Comparison of ENCODE assay signal across 22 mouse cellular contexts in the genomic region with DNA sequence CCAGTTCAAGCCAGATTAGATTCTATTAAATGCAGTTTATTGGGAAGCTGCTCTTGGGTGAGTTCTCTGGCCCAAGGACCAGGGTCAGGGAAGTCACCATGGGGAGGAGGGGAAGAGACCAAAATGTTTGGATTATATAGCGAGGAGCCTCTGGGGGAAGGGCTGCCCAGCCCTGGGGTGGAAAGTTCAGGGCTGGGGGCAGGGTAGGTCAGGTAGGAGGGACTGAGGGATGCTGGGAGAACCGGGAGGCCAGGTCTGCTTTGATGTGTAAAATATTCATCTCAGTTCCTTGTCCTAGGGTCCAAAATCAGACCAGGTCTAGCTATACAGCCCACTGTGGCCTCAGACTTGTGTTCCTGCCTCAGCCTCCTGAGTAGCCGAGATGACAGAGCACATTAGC. TPM values are rescaled to one million over a fixed set of nuclear protein-coding genes. Genes with fewer than 3 reads are reported as not detected.
DNase-seq lines count a peak whose midpoint lies in the region; ATAC-seq and TF ChIP-seq lines count a peak whose summit lies in the region.
"Had no signal": no experiment of that assay in that cellular context is flagged by ENCODE, and none has a peak within 500 bp of the region (broad histone marks: within the 10 kb centered on the region; RNA-seq: fewer than 3 reads in every experiment).

No protein-coding gene starts in this region.

- peaks cover 4% of the 10 kb centered on the region; the same call in 1 of the 2 replicates for H3K4me1 ChIP-seq in liver, postnatal 0 days (ENCODE audit: insufficient read depth)
- H3K4me1 ChIP-seq: embryonic facial prominence, embryonic 12.5 days; midbrain, embryonic 12.5 days; neural tube, embryonic 12.5 days; stomach, embryonic 15.5 days had no signal

- no peaks in the 10 kb centered on the region for H3K27me3 ChIP-seq in liver, postnatal 0 days (ENCODE audit: insufficient read depth, low read length)
- H3K27me3 ChIP-seq: embryonic facial prominence, embryonic 12.5 days; midbrain, embryonic 12.5 days; neural tube, embryonic 12.5 days; stomach, embryonic 15.5 days had no signal

- WGBS in liver, postnatal 0 days (ENCODE audit: insufficient replicate concordance) = 48% methylated on average over 3 of the region's 3 CpGs

- TF ChIP-seq EP300 in liver, postnatal 0 days (IDR thresholded peaks at IDR 0.05; ENCODE audit: low read depth) = no peak

- ATAC-seq in liver, postnatal 0 days = peak; percentile 70
- ATAC-seq: activated CD4-positive, CD25-positive, alpha-beta regulatory T cell, adult 4 months; forebrain, embryonic 14.5 days; inflammation-experienced regulatory T-cells, adult 6 months; lung, postnatal 0 days had no signal

- no peak overlapping the region for H3K4me3 ChIP-seq in liver, postnatal 0 days (ENCODE audit: low read depth, low read length)
- H3K4me3 ChIP-seq: embryonic facial prominence, embryonic 12.5 days; erythroblast, embryonic 14.5 days; heart, embryonic 10.5 days; midbrain, embryonic 12.5 days; neural tube, embryonic 12.5 days; stomach, embryonic 15.5 days had no signal

- DNase-seq in kidney, postnatal 4 days = peak; percentile 26 to 45
- DNase-seq in kidney, postnatal 10 days = no peak
- DNase-seq in liver = peak; percentile 42
- DNase-seq in liver, postnatal 0 days = no peak
- DNase-seq in cerebellum, adult 11-12 months = no peak
- no peak for DNase-seq in frontal cortex, postnatal 25 days (ENCODE audit: low spot score in 2 of 2)
- no peak for DNase-seq in left cerebral cortex, adult 8-10 months (ENCODE audit: low spot score in 2 of 2)
- DNase-seq: adrenal gland, postnatal 10 days; cerebellum, postnatal 10 days; gastrocnemius, postnatal 25 days; layer of hippocampus, postnatal 36 days had no signal

- H3K9me3 ChIP-seq in liver, postnatal 0 days (ENCODE audit: low read length) = no peaks in the 10 kb centered on the region
- H3K9me3 ChIP-seq: embryonic facial prominence, embryonic 12.5 days; G1E; heart, embryonic 10.5 days; midbrain, embryonic 12.5 days; neural tube, embryonic 12.5 days; stomach, embryonic 15.5 days had no signal

- no peaks in the 10 kb centered on the region for H3K36me3 ChIP-seq in liver, postnatal 0 days (replicated peaks; ENCODE audit: insufficient read depth, low read length)
- H3K36me3 ChIP-seq: embryonic facial prominence, embryonic 12.5 days; G1E; heart, embryonic 10.5 days; midbrain, embryonic 12.5 days; neural tube, embryonic 12.5 days; stomach, embryonic 15.5 days had no signal

- no peak overlapping the region for H3K4me2 ChIP-seq in liver, postnatal 0 days (ENCODE audit: low read depth, low read length)
- H3K4me2 ChIP-seq: embryonic facial prominence, embryonic 12.5 days; midbrain, embryonic 12.5 days; neural tube, embryonic 12.5 days; stomach, embryonic 15.5 days had no signal

- H3K27ac ChIP-seq in liver, postnatal 0 days (ENCODE audit: low read depth) = no peak overlapping the region
- H3K27ac ChIP-seq: embryonic facial prominence, embryonic 12.5 days; heart, embryonic 10.5 days; midbrain, embryonic 12.5 days; neural tube, embryonic 12.5 days; stomach, embryonic 15.5 days had no signal

- no peak for TF ChIP-seq CTCF in liver, postnatal 0 days (IDR thresholded peaks at IDR 0.05; ENCODE audit: low read depth)

- H3K9ac ChIP-seq in liver, postnatal 0 days (replicated peaks) = no peak overlapping the region
- H3K9ac ChIP-seq: embryonic facial prominence, embryonic 12.5 days; midbrain, embryonic 12.5 days; neural tube, embryonic 12.5 days; stomach, embryonic 15.5 days had no signal

RNA-seq across cellular contexts. Expression of a gene that starts 15.4 kb away (rescaled TPM):
- polyA plus RNA-seq in liver, postnatal 0 days (2015; fragmentation: Nextera tagmentation; extraction: Ambion mirVana) = 0.51 TPM in 2 replicates
- total RNA-seq in left cerebral cortex, adult 8-10 months (2022) = 1 to 10 TPM; 4.6 to 6.6 (median 4.7) TPM

Comparison
In these comparisons a context has a peak if more than half of its experiments do, and no peak if none do; other contexts are left out.
1. DNase-seq: peak in kidney, postnatal 4 days (2 of 2) and liver (single experiment); none in kidney, postnatal 10 days (single experiment), liver, postnatal 0 days (single experiment), cerebellum, adult 11-12 months (single experiment), frontal cortex, postnatal 25 days (0 of 2) and left cerebral cortex, adult 8-10 months (0 of 2).